Mouse (Mus musculus) kidney, postnatal 10 days (tissue): Measurements from ENCODE around the gene Dnmt3a.

Source experiments
- DNase-seq: peaks from one replicate; pipeline ENCODE4 v3.0.0; 2021; ENCODE audit warnings: mixed read lengths

The Dnmt3a gene

DNA sequence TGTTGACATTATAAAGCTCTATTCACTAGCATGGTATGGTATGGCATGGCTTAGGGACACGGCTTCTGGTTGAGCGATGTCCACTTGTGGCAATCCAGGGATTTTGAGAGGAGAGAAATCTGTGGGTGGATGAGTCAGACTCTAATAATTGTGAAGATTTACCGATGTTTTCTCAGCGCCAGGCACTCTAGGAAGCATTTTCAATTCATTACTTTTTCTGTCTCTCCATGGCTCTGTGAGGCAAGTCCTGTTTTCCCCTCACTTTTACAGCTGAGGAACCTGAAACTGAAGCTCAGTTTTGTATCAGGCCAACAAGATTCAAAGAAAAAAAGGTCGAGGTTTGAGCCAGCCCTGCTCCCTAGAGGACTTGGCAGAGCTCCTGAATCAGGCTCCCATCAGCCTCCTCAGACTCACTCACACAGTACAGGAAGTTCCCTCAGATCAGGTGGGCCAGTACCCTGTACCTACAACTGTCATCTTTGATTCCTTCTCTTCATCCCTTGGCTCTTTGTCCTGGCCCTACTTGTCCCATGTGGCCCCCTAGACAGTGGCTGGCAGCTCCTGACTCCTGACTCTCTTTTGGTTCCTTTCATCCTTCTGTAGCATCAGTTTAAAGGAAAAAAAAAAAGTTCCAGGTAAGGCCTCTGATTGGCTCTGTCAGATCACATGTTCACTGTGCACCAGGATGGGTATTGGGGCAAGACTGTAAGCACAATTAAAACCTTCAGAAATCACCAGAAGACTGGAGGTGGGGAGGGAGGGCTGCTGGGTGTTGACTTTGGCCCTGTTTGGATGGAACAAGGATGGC, 19.3 kb downstream of the Dnmt3a start:
- no peak for DNase-seq

DNA sequence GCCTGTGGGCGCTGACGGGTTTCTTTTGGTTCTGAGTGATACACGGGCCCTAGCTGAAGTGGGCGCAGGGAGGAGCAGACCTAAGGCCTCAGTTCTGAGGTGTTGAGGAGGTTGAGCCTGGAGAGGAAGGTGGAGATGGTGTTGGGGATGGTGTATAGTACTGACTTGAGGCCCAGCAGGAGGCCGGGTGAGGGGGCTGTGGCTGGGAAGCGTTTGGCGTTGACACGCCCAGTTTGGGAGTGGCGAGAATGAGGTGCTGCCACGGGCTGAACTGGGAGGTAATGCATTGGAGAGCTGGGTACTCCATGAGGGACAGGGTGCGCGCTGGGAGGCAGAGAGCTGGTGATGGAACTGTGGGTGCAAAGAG, 19.9 kb downstream of the Dnmt3a start:
- no peak for DNase-seq

- no peak for DNase-seq
Measured at GRCm38 (mm10) chr12:3827771-3828170, 22.0 kb downstream of the Dnmt3a start.

GRCm38 (mm10) chr12:3833059-3833760, 27.4 kb downstream of the Dnmt3a start:
- DNase-seq, result no peak

DNA sequence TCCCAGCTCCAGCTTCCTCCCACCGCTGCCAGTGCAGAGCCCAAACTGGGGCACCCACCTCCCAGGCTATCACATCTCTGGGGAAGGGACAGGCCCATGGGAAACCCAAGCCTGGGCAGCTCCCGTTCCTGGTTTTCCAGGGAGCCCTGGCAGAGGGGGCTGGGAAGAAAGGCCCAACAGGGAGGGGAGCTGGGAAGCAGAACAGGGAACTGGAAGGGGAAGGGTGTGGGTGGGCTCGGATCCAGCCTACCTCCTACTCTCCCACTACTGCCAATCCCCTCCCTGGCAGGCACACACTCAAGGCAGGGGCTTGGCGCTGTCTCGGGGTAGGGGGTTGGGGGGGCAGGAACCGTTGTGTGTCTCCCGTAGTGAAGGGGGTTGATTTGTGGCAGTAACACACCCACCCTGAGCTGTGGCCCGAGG, 28.1 kb downstream of the Dnmt3a start:
- DNase-seq, result peak; percentile 83

DNA sequence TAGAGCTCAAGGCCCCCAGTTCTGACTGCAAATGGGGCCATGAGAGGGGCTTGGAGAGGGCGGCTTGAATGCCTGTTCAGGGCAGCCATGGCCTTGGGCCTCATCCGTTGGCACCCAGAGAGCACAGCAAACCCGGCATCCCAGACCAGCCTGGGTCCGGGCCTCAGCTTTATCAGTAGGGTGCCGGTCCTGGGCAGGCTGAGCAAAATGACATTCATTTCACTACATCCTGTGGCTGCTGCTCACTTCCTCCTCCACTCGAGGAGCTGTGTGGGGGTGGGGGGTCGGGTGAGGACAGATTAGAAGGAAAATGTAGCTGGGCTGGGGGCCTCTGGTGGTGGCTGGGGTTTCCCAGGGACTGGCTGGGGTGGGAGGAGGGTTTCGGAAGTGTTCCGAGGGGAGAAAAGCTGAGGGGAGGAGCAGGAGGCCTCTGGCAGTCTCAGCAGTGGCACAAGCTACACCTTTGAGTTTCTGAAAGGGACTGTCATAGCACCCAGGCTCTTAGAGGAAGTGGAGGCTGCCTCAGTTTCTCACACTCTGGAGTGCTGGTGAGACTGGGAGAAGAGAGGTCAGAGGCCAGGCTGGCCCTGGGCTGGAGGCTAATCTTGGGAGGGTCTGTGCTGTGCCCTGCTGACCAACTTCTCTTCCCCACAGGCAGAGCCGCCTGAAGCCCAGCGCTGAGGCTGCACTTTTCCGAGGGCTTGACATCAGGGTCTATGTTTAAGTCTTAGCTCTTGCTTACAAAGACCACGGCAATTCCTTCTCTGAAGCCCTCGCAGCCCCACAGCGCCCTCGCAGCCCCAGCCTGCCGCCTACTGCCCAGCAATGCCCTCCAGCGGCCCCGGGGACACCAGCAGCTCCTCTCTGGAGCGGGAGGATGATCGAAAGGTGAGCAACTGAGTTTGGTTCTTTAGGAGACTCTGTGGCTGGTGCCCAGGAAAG, 28.8 kb downstream of the Dnmt3a start:
- DNase-seq, result peak; percentile 77

DNA sequence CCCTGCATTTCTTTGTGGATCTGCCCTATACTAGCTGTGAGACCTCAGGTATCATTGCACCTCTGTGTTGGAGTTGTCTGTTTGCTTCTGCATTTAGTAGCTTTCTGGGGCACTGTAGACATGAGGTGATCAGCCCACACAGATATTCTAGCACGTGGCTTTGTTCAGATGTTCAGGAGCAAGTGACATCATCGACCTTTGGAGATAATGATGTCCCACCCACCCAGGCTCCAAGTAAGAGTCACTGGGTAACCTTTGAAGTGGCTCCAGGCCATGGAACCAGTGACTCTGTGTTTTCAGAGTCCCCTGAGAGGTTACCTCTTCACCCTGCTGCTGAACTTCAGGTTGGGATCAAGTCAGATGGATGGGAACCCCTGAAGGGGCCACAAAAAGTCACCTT, 29.8 kb downstream of the Dnmt3a start:
- DNase-seq, result no peak

- no peak for DNase-seq
Measured at GRCm38 (mm10) chr12:3837081-3837832, 31.4 kb downstream of the Dnmt3a start.

- no peak for DNase-seq
Measured at GRCm38 (mm10) chr12:3838009-3838408, 32.2 kb downstream of the Dnmt3a start.

DNA sequence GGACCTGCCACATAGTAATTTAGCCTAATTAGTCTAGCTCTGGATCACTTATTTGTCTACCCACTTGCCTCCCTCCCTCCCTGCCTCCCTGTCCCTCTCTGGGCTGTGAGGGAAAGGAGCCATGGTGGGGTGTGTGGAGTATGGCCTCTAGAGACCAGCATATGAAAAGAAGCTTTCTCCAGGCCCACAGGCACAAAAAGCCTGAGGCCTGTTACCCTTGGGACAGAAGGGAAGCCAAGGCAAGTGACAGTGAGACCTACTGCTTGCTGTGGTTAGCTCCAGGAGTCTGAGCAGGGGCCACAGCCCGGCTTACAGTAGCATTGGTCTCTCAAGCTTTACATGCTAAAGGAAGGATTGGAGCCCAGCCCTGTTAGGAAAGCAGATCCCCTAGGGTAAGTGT, 33.9 kb downstream of the Dnmt3a start:
- no peak for DNase-seq

GRCm38 (mm10) chr12:3841121-3841520, 35.3 kb downstream of the Dnmt3a start:
- peak; percentile 53 for DNase-seq

- DNase-seq, result no peak
Measured at GRCm38 (mm10) chr12:3842843-3843242, 37.0 kb downstream of the Dnmt3a start.

DNA sequence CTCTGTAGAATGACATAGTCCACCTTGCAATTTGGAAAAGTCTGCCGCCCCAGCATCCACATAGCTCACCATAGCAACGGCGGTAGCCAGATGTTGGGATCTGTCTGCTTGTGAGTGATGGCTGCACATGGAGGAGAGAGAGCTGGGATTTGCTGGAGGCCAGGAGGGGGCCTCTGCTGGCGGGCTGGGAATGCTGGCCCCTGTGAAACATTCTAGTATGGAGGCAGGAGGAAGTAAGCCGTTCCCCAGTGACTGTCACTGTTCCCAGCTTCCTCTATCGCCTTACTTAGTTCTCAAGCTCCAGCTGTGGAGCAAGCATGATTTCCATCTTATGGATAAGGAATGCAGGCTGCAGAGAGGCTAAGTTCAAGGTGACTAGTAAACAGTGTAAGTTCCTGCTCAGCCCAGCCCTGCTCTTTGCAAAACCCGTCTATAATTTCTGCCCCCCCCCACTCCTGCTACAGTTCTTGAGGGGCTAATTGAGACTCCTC, 37.6 kb downstream of the Dnmt3a start:
- DNase-seq, result peak; percentile 65

DNA sequence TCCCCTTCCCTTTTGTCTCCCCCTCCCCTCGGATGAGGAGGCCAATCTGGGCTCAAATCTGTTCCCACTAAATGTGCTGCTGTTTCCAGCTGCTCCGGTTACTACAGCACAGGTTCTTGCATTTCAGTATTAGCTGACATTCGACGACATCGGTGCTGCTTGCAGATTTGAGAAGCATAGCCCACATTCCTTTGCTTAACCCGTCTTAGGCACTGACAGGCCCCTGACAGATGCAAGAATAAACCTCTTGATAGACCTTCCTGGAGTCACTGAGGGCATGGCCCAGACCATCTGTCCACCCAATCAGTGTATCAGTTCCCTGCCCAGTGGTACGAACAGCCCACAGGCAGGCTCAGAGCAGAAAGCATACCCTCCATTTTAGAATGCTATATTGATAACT, 38.1 kb downstream of the Dnmt3a start:
- DNase-seq, result no peak

DNA sequence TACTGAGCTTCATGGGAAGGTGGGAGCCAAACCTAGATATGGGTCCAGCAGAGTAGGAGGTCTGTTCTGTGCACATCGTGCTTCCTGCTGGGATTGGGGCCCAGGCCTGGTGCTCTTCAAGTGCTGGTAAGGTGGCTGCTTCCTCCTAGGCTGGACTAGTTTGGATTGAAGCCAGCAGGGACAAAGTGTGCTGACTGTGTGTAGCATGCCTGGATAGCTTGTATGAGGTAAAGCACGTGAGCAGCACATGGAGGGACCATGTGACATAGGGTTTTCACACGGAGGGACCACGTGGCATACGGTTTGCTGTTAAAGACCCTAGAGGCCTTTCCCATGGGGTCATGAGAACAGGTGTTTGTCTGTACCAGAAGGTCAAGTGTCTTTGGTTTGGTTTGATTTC, 38.5 kb downstream of the Dnmt3a start:
- DNase-seq, result no peak

DNA sequence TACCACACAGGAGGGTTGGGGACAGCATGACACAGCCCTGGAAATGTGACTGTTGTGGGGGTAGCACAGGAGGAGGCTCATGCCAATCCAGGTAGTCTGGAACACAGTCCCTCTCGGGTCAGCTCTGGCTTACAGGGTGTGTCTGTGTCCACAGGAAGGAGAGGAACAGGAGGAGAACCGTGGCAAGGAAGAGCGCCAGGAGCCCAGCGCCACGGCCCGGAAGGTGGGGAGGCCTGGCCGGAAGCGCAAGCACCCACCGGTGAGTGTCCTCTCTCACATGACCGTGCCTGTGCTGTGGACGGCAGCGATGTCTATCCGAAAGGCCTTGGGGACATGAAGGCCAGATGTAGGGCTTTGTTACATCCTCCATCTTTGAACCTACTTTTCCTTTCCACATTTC, 43.7 kb downstream of the Dnmt3a start:
- no peak for DNase-seq

- no peak for DNase-seq
Measured at GRCm38 (mm10) chr12:3850165-3850564, 44.4 kb downstream of the Dnmt3a start.

DNA sequence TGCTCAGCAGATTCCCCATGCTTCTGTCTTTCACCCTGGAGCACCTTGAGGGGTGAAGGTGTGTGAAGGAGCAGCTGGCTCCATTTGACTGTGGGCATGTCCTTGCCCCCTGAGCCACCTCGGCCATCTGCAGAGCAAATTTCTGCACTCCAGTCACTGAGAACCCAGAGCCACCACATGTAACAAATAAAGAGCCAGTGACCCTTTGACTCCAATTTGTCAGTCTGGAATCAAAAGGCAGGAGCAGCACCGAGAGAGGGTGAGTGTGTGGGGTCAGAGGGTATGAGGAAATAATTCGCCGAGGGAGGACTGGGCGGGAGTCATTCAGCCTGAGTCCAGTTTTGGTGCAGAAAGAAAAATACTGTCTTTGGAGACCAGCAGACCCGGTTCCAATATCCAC, 44.9 kb downstream of the Dnmt3a start:
- DNase-seq, result no peak

GRCm38 (mm10) chr12:3851179-3851578, 45.4 kb downstream of the Dnmt3a start:
- no peak for DNase-seq

DNA sequence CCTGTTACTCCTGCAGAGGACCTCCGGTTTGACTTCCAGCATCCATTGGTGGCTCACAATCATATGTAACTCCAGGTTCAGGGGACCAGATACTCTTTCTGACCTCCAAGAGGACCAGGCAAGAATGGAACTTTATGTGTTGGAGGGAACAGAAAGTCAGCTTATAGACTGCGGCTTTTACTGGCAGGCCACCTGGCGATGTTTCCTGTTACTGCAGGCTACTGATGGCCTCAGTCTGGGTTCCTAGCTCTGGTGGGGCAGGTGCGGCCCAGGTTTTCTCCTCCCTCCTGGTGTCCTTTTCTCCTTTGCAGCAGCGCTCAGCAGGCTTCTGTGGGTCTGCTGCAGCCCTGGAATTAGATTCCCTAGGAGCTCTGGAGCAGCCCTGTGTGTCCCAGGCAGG, 46.7 kb downstream of the Dnmt3a start:
- DNase-seq, result no peak

- no peak for DNase-seq
Measured at GRCm38 (mm10) chr12:3854419-3854818, 48.6 kb downstream of the Dnmt3a start.

DNA sequence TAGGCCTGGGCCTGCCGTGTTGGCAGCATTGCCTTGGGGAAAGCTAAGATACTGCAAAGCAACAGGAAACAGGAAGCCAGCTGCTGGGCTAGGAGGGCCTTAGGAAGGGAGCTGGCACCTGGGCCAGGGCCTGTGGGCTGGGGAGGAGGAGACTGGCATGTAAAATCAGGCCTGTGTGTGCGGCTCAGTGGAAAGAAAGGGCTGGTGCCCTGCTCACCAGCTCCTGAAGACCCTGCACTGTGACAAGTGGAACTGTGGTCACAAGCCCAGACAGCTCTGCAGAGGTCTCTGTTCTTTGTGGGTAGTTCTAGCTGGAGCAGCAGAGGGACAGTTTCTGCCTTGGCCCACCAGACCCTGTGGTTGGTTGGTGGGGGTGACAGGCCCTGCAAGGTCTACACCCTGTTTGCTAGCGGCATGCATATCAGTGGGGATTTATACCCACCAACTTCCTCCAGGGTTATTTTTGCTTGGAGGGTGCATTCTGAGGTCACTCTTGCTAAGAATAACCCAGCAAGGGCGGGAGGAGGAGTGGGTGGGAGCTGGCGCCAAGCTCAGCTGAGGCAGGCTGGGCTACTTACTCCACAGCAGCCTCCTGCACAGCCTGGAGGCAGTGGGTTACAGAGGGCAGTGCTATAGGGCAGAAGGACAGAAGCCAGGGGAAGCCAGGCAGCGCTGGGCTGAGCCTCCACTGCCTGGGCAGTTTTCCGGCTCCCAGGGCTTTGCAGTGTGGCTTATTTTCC, 50.1 kb downstream of the Dnmt3a start:
- DNase-seq, result peak; percentile 85
